Mouse (Mus musculus): ENCODE measurements at regions not wholly inside any gene's neighbourhood (a gene's known extent, or its start where the extent isn't known, plus 50 kb on each side); places are given as distances from the start of the nearest gene placed in this dataset.

GRCm38 (mm10) chr9:86160316-86160715, 304.4 kb downstream of the Ube2cbp start:
- no peak for TF ChIP-seq CTCF (IDR thresholded peaks at IDR 0.05; ENCODE audit: extremely low read depth, insufficient read depth, low read length)
- no peak for TF ChIP-seq POLR2A (IDR thresholded peaks at IDR 0.05; ENCODE audit: extremely low read depth, insufficient read depth, low read length)
